29 mouse cellular contexts compared by ENCODE assay signal in the genomic region with DNA sequence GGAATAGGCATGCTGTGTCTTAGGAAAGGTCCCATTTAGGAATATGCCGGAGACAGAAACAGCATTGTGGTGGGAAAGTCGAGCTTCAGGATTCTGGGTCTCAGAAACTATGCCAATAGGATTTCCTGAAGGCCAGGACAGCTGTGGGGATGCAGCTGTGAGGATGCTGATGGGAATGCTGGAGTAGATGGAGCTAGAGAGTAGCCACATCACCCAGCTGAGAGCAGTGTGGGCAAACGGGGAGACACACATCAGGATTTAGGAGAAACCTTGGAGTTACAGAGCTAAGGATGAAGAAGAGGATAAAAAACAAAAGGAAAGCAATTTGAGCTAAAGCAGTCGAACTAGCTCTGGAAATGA. TPM values are rescaled to one million over a fixed set of nuclear protein-coding genes. Genes with fewer than 3 reads are reported as not detected.
DNase-seq lines count a peak whose midpoint lies in the region; ATAC-seq and TF ChIP-seq lines count a peak whose summit lies in the region.
"Had no signal": no experiment of that assay in that cellular context is flagged by ENCODE, and none has a peak within 500 bp of the region (broad histone marks: within the 10 kb centered on the region; RNA-seq: fewer than 3 reads in every experiment).

No protein-coding gene starts in this region.

- WGBS in limb, embryonic 12.5 days: 49% methylated on average over 4 of the region's 4 CpGs
- 74% methylated on average over 4 of the region's 4 CpGs for WGBS in limb, embryonic 10.5 days
- 37% methylated on average over 4 of the region's 4 CpGs for WGBS in olfactory bulb, adult 2 months
- WGBS in forebrain, postnatal 0 days: 72% methylated on average over 4 of the region's 4 CpGs

- H3K4me2 ChIP-seq in limb, embryonic 12.5 days: no peak overlapping the region
- no peak overlapping the region for H3K4me2 ChIP-seq in forebrain, postnatal 0 days (ENCODE audit: low read depth)
- H3K4me2 ChIP-seq: embryonic facial prominence, embryonic 12.5 days; forebrain, embryonic 15.5 days; heart, embryonic 15.5 days; hindbrain, embryonic 14.5 days; liver, embryonic 12.5 days; midbrain, embryonic 12.5 days; neural tube, embryonic 12.5 days had no signal

- no peaks in the 10 kb centered on the region for H3K9me3 ChIP-seq in limb, embryonic 12.5 days
- no peaks in the 10 kb centered on the region for H3K9me3 ChIP-seq in limb, embryonic 10.5 days (replicated peaks)
- no peaks in the 10 kb centered on the region for H3K9me3 ChIP-seq in forebrain, postnatal 0 days (ENCODE audit: low read length)
- H3K9me3 ChIP-seq: embryonic facial prominence, embryonic 12.5 days; forebrain, embryonic 15.5 days; G1E; heart, embryonic 15.5 days; liver, embryonic 12.5 days; midbrain, embryonic 12.5 days; neural tube, embryonic 12.5 days had no signal

- H3K9ac ChIP-seq in limb, embryonic 12.5 days (replicated peaks): no peak overlapping the region
- H3K9ac ChIP-seq in forebrain, postnatal 0 days: no peak overlapping the region
- H3K9ac ChIP-seq: embryonic facial prominence, embryonic 12.5 days; forebrain, embryonic 15.5 days; heart, embryonic 15.5 days; hindbrain, embryonic 14.5 days; liver, embryonic 12.5 days; midbrain, embryonic 12.5 days; neural tube, embryonic 12.5 days had no signal

- H3K4me1 ChIP-seq in limb, embryonic 12.5 days (replicated peaks): peaks cover 20% of the 10 kb centered on the region
- H3K4me1 ChIP-seq in limb, embryonic 10.5 days: peaks cover 10% of the 10 kb centered on the region
- H3K4me1 ChIP-seq in embryonic fibroblast, embryonic 13.5 days (ENCODE audit: control insufficient read depth, insufficient read depth, low read length): peaks cover 13% of the 10 kb centered on the region
- H3K4me1 ChIP-seq in olfactory bulb, adult 2 months (ENCODE audit: control insufficient read depth, insufficient read depth, low read length): peaks cover 3% of the 10 kb centered on the region; the same call in 1 of the 2 replicates
- H3K4me1 ChIP-seq in forebrain, postnatal 0 days (ENCODE audit: insufficient read depth): no peaks in the 10 kb centered on the region
- H3K4me1 ChIP-seq: embryonic facial prominence, embryonic 12.5 days; forebrain, embryonic 15.5 days; heart, embryonic 15.5 days; liver, embryonic 12.5 days; midbrain, embryonic 12.5 days; neural tube, embryonic 12.5 days had no signal

- H3K27ac ChIP-seq in limb, embryonic 12.5 days: peak overlapping the region; percentile 36; the same call in 1 of the 2 replicates
- no peak overlapping the region for H3K27ac ChIP-seq in limb, embryonic 10.5 days
- H3K27ac ChIP-seq in embryonic fibroblast, embryonic 13.5 days (ENCODE audit: insufficient read depth, low read length): peak overlapping the region; percentile 85
- H3K27ac ChIP-seq in olfactory bulb, adult 2 months (ENCODE audit: insufficient read depth, low read depth, low read length): peak overlapping the region; percentile 78
- no peak overlapping the region for H3K27ac ChIP-seq in forebrain, postnatal 0 days (ENCODE audit: low read depth, low read length)
- H3K27ac ChIP-seq: embryonic facial prominence, embryonic 12.5 days; forebrain, embryonic 15.5 days; heart, embryonic 15.5 days; hindbrain, embryonic 14.5 days; left cerebral cortex, adult 2 months; liver, embryonic 12.5 days; midbrain, embryonic 12.5 days; neural tube, embryonic 12.5 days had no signal

- no peaks in the 10 kb centered on the region for H3K36me3 ChIP-seq in limb, embryonic 12.5 days
- no peaks in the 10 kb centered on the region for H3K36me3 ChIP-seq in limb, embryonic 10.5 days
- no peaks in the 10 kb centered on the region for H3K36me3 ChIP-seq in forebrain, postnatal 0 days (ENCODE audit: insufficient read depth)
- H3K36me3 ChIP-seq: embryonic facial prominence, embryonic 12.5 days; forebrain, embryonic 15.5 days; G1E; heart, embryonic 15.5 days; liver, embryonic 12.5 days; midbrain, embryonic 12.5 days; neural tube, embryonic 12.5 days had no signal

- intact Hi-C loops in gastrocnemius, postnatal 14 days (cut with DNase I; ENCODE audit: low total_unique reads): no loop called here

- peak; percentile 25 for DNase-seq in gastrocnemius, postnatal 14 days
- no peak for DNase-seq in gastrocnemius, adult 8-10 months (ENCODE audit: low spot score in 2 of 2)
- no peak for DNase-seq in limb, embryonic 10.5 days (ENCODE audit: low spot score)
- DNase-seq in forebrain, postnatal 0 days: no peak
- DNase-seq: adrenal gland, adult 2 months; B cell, adult 2 months; cerebellum, adult 18-20 months; heart, postnatal 4 days; kidney, adult 2 months; kidney, postnatal 10 days; lung, adult 18-20 months; lung, postnatal 10 days; thymus, adult 18-20 months; thymus, postnatal 36 days had no signal

- no peak for TF ChIP-seq POLR2A in embryonic fibroblast, embryonic 13.5 days (IDR thresholded peaks at IDR 0.05; ENCODE audit: low read depth, low read length)
- TF ChIP-seq POLR2A in olfactory bulb, adult 2 months (IDR thresholded peaks at IDR 0.05; ENCODE audit: insufficient read depth, low read depth, low read length): no peak

- TF ChIP-seq CTCF in embryonic fibroblast, embryonic 13.5 days (IDR thresholded peaks at IDR 0.05; ENCODE audit: borderline replicate concordance, insufficient read depth, low read length): no peak
- TF ChIP-seq CTCF in olfactory bulb, adult 2 months (IDR thresholded peaks at IDR 0.05; ENCODE audit: insufficient read depth, low read depth, low read length): no peak
- TF ChIP-seq CTCF in forebrain, postnatal 0 days (IDR thresholded peaks at IDR 0.05; ENCODE audit: low read depth): no peak

- H3K4me3 ChIP-seq in limb, embryonic 12.5 days (replicated peaks): no peak overlapping the region
- H3K4me3 ChIP-seq in limb, embryonic 10.5 days: no peak overlapping the region
- no peak overlapping the region for H3K4me3 ChIP-seq in embryonic fibroblast, embryonic 13.5 days (ENCODE audit: insufficient read depth, low read length)
- H3K4me3 ChIP-seq in olfactory bulb, adult 2 months (ENCODE audit: insufficient read depth, low read depth, low read length): no peak overlapping the region
- H3K4me3 ChIP-seq in forebrain, postnatal 0 days (ENCODE audit: low read depth, low read length): no peak overlapping the region
- H3K4me3 ChIP-seq: embryonic facial prominence, embryonic 12.5 days; forebrain, embryonic 15.5 days; heart, embryonic 15.5 days; left cerebral cortex, adult 2 months; liver, embryonic 12.5 days; midbrain, embryonic 12.5 days; neural tube, embryonic 12.5 days had no signal

- ATAC-seq in limb, embryonic 12.5 days (ENCODE audit: insufficient number of reproducible peaks, insufficient read depth, low FRiP score, low TSS enrichment, low read depth): no peak
- ATAC-seq in forebrain, postnatal 0 days: no peak
- ATAC-seq: forebrain, embryonic 15.5 days; liver, embryonic 12.5 days had no signal

- 0 out of 2 replicates have a peak, but pooled peaks cover 2% of the 10 kb centered on the region for H3K27me3 ChIP-seq in limb, embryonic 12.5 days
- no peaks in the 10 kb centered on the region for H3K27me3 ChIP-seq in limb, embryonic 10.5 days (ENCODE audit: low read depth, poor library complexity, severe bottlenecking)
- no peaks in the 10 kb centered on the region for H3K27me3 ChIP-seq in forebrain, postnatal 0 days (ENCODE audit: insufficient read depth, low read length)
- H3K27me3 ChIP-seq: CH12.LX; embryonic facial prominence, embryonic 12.5 days; forebrain, embryonic 15.5 days; heart, embryonic 15.5 days; liver, embryonic 12.5 days; midbrain, embryonic 12.5 days; neural tube, embryonic 12.5 days had no signal

RNA-seq across cellular contexts. Expression of gene Usp44, which starts 31.0 kb away (rescaled TPM):
- total RNA-seq in gastrocnemius, postnatal 14 days (2021): under 1 TPM; 0.31 to 0.45 TPM
- total RNA-seq in gastrocnemius, adult 8-10 months (2022): under 1 TPM in 3 of 4 experiments, not detected in 1; 0.34 to 0.67 (median 0.48) TPM
- 1.4 TPM in 2 replicates for polyA plus RNA-seq in limb, embryonic 12.5 days (2016; fragmentation: Nextera tagmentation; extraction: Ambion mirVana)
- polyA plus RNA-seq in limb, embryonic 10.5 days (2016; fragmentation: Nextera tagmentation; extraction: Ambion mirVana): 1.0 and 1.1 TPM in 2 replicates
- polyA plus RNA-seq in embryonic fibroblast, embryonic 13.5 days (2011; ENCODE audit: insufficient read length, low read depth, missing spikeins): 0.26 TPM in 1 of 2 replicates, not detected in the other
- polyA plus RNA-seq in olfactory bulb, adult 2 months (2012; ENCODE audit: insufficient read depth, insufficient read length, low replicate concordance, missing spikeins): not detected in 2 replicates
- total RNA-seq in forebrain, postnatal 0 days (2014; rRNA removed): 0.08 and 0.14 TPM in 2 replicates
- polyA plus RNA-seq in forebrain, postnatal 0 days (2015; fragmentation: Nextera tagmentation; extraction: Ambion mirVana): 0.05 and 0.08 TPM in 2 replicates
- total RNA-seq: adrenal gland, adult 2 months; layer of hippocampus, postnatal 10 days; left cerebral cortex, adult 2 months; left cerebral cortex, postnatal 36 days had no signal
- polyA plus RNA-seq: adrenal gland, adult 2 months had no signal

Comparison
In these comparisons a context has a peak if more than half of its experiments do, and no peak if none do; other contexts are left out.
1. H3K27ac ChIP-seq: peak in limb, embryonic 12.5 days (single experiment), embryonic fibroblast, embryonic 13.5 days (single experiment) and olfactory bulb, adult 2 months (single experiment); none in limb, embryonic 10.5 days (single experiment) and forebrain, postnatal 0 days (single experiment).